Mouse (Mus musculus): ENCODE data around the gene Heatr5a.

The Heatr5a gene

GRCm38 (mm10) chr12:51971070-51971664, at the start of gene Heatr5a:
Heatr5a (minus strand) TSS chr12:51971321.
- DNase-seq: peak; percentile 87

GRCm38 (mm10) chr12:52014494-52015029, 43.4 kb upstream of the Heatr5a start:
- DNase-seq: no peak

- no peak for DNase-seq
Measured at GRCm38 (mm10) chr12:52014044-52014443, 42.9 kb upstream of the Heatr5a start.

GRCm38 (mm10) chr12:52013274-52013673, 42.2 kb upstream of the Heatr5a start:
- DNase-seq: no peak

GRCm38 (mm10) chr12:52012159-52012558, 41.0 kb upstream of the Heatr5a start:
- DNase-seq: no peak

GRCm38 (mm10) chr12:52010630-52010961, 39.5 kb upstream of the Heatr5a start:
- DNase-seq: peak; percentile 49

GRCm38 (mm10) chr12:52009928-52010629, 39.0 kb upstream of the Heatr5a start:
- DNase-seq: no peak

- DNase-seq: no peak
Measured at GRCm38 (mm10) chr12:52006633-52006994, 35.5 kb upstream of the Heatr5a start.

- DNase-seq: peak; percentile 89
Measured at GRCm38 (mm10) chr12:52005877-52006632, 34.9 kb upstream of the Heatr5a start, which contains the start of gene Dtd2. Dtd2 (minus strand) TSS chr12:52006501.

GRCm38 (mm10) chr12:52002746-52003145, 31.6 kb upstream of the Heatr5a start:
- DNase-seq: no peak

GRCm38 (mm10) chr12:52001544-52001943, 30.4 kb upstream of the Heatr5a start:
- peak; percentile 87 for DNase-seq

GRCm38 (mm10) chr12:51998366-51998932, 27.3 kb upstream of the Heatr5a start:
- DNase-seq: no peak

GRCm38 (mm10) chr12:51995738-51996536, 24.8 kb upstream of the Heatr5a start:
- no peak for DNase-seq

- DNase-seq: no peak
Measured at GRCm38 (mm10) chr12:51990629-51991028, 19.5 kb upstream of the Heatr5a start.

GRCm38 (mm10) chr12:51988536-51988935, 17.4 kb upstream of the Heatr5a start:
- no peak for DNase-seq

- peak; percentile 47 for DNase-seq
Measured at GRCm38 (mm10) chr12:51985826-51986225, 14.7 kb upstream of the Heatr5a start.

GRCm38 (mm10) chr12:51985163-51985748, 14.1 kb upstream of the Heatr5a start:
- DNase-seq: no peak

- no peak for DNase-seq
Measured at GRCm38 (mm10) chr12:51983625-51984024, 12.5 kb upstream of the Heatr5a start.

GRCm38 (mm10) chr12:51976531-51976930, 5.4 kb upstream of the Heatr5a start:
- peak; percentile 35 for DNase-seq

GRCm38 (mm10) chr12:51974381-51974780, 3.3 kb upstream of the Heatr5a start:
- DNase-seq: no peak

GRCm38 (mm10) chr12:51972269-51973065, 1.3 kb upstream of the Heatr5a start:
- DNase-seq: no peak

All from cerebellum, adult 9-10 months (tissue).